Mouse (Mus musculus): ENCODE results near the gene Nup210l.

Nup210l gene

GRCm38 (mm10) chr3:90083698-90084324, 20.1 kb upstream of the Nup210l start:
- Histone ChIP-seq H3K4me3 (replicated peaks; ENCODE audit: low read length) (peak overlapping the region; percentile 96), H3K9me3 (ENCODE audit: low read length) (no peaks in the 10 kb centered on the region), H3K36me3 (ENCODE audit: insufficient read depth, low read length) (peaks cover 78% of the 10 kb centered on the region), H3K27me3 (ENCODE audit: insufficient read depth, low read length) (no peaks in the 10 kb centered on the region), H3K4me1 (replicated peaks; ENCODE audit: low read depth, low read length) (peaks cover 83% of the 10 kb centered on the region)
- TF ChIP-seq CTCF (conservative IDR thresholded peaks at IDR 0.05; ENCODE audit: low read length) (no peak), NANOG (IDR thresholded peaks at IDR 0.05; ENCODE audit: borderline replicate concordance, low read length) (no peak), POU5F1 (IDR thresholded peaks at IDR 0.05; ENCODE audit: borderline replicate concordance, low read length) (no peak)

- TF ChIP-seq NANOG (IDR thresholded peaks at IDR 0.05; ENCODE audit: borderline replicate concordance, low read length) (no peak), CTCF (conservative IDR thresholded peaks at IDR 0.05; ENCODE audit: low read length) (no peak), POU5F1 (IDR thresholded peaks at IDR 0.05; ENCODE audit: borderline replicate concordance, low read length) (no peak)
Measured at GRCm38 (mm10) chr3:90084790-90085189, 19.1 kb upstream of the Nup210l start.

GRCm38 (mm10) chr3:90085281-90085680, 18.7 kb upstream of the Nup210l start:
- TF ChIP-seq POU5F1 (IDR thresholded peaks at IDR 0.05; ENCODE audit: borderline replicate concordance, low read length) (no peak), NANOG (IDR thresholded peaks at IDR 0.05; ENCODE audit: borderline replicate concordance, low read length) (no peak), CTCF (conservative IDR thresholded peaks at IDR 0.05; ENCODE audit: low read length) (no peak)
- H3K4me3 ChIP-seq (replicated peaks; ENCODE audit: low read length), result peak overlapping the region; percentile 96; the same call in 1 of the 2 replicates
- peaks cover 92% of the 10 kb centered on the region for H3K36me3 ChIP-seq (ENCODE audit: insufficient read depth, low read length)
- no peaks in the 10 kb centered on the region for H3K9me3 ChIP-seq (ENCODE audit: low read length)
- no peaks in the 10 kb centered on the region for H3K27me3 ChIP-seq (ENCODE audit: insufficient read depth, low read length)
- peaks cover 93% of the 10 kb centered on the region for H3K4me1 ChIP-seq (replicated peaks; ENCODE audit: low read depth, low read length)

More at GRCm38 (mm10) chr3:90084790-90085189, 19.1 kb upstream of the Nup210l start:
- Histone ChIP-seq H3K9me3 (ENCODE audit: low read length) (no peaks in the 10 kb centered on the region), H3K4me3 (replicated peaks; ENCODE audit: low read length) (peak overlapping the region; percentile 96; the same call in 1 of the 2 replicates), H3K36me3 (ENCODE audit: insufficient read depth, low read length) (peaks cover 88% of the 10 kb centered on the region), H3K4me1 (replicated peaks; ENCODE audit: low read depth, low read length) (peaks cover 88% of the 10 kb centered on the region), H3K27me3 (ENCODE audit: insufficient read depth, low read length) (no peaks in the 10 kb centered on the region)

GRCm38 (mm10) chr3:90086068-90086467, 17.9 kb upstream of the Nup210l start:
- TF ChIP-seq CTCF (conservative IDR thresholded peaks at IDR 0.05; ENCODE audit: low read length) (no peak), NANOG (IDR thresholded peaks at IDR 0.05; ENCODE audit: borderline replicate concordance, low read length) (no peak), POU5F1 (IDR thresholded peaks at IDR 0.05; ENCODE audit: borderline replicate concordance, low read length) (no peak)
- H3K36me3 ChIP-seq (ENCODE audit: insufficient read depth, low read length), result peaks cover 99% of the 10 kb centered on the region
- H3K9me3 ChIP-seq (ENCODE audit: low read length), result no peaks in the 10 kb centered on the region
- peak overlapping the region; percentile 96; the same call in 1 of the 2 replicates for H3K4me3 ChIP-seq (replicated peaks; ENCODE audit: low read length)
- H3K4me1 ChIP-seq (replicated peaks; ENCODE audit: low read depth, low read length), result peaks cover 99% of the 10 kb centered on the region
- H3K27me3 ChIP-seq (ENCODE audit: insufficient read depth, low read length), result no peaks in the 10 kb centered on the region

- Histone ChIP-seq H3K27me3 (ENCODE audit: insufficient read depth, low read length) (no peaks in the 10 kb centered on the region), H3K36me3 (ENCODE audit: insufficient read depth, low read length) (peaks cover 100% of the 10 kb centered on the region), H3K4me1 (replicated peaks; ENCODE audit: low read depth, low read length) (peaks cover 97% of the 10 kb centered on the region), H3K4me3 (replicated peaks; ENCODE audit: low read length) (no peak overlapping the region), H3K9me3 (ENCODE audit: low read length) (no peaks in the 10 kb centered on the region)
- TF ChIP-seq CTCF (conservative IDR thresholded peaks at IDR 0.05; ENCODE audit: low read length), result no peak
- no peak for TF ChIP-seq POU5F1 (IDR thresholded peaks at IDR 0.05; ENCODE audit: borderline replicate concordance, low read length)
- no peak for TF ChIP-seq NANOG (IDR thresholded peaks at IDR 0.05; ENCODE audit: borderline replicate concordance, low read length)
Measured at GRCm38 (mm10) chr3:90088617-90089016, 15.3 kb upstream of the Nup210l start.

- no peak for TF ChIP-seq CTCF (conservative IDR thresholded peaks at IDR 0.05; ENCODE audit: low read length)
- no peak for TF ChIP-seq POU5F1 (IDR thresholded peaks at IDR 0.05; ENCODE audit: borderline replicate concordance, low read length)
- TF ChIP-seq NANOG (IDR thresholded peaks at IDR 0.05; ENCODE audit: borderline replicate concordance, low read length), result no peak
- H3K9me3 ChIP-seq (ENCODE audit: low read length), result no peaks in the 10 kb centered on the region
- H3K4me1 ChIP-seq (replicated peaks; ENCODE audit: low read depth, low read length), result peaks cover 95% of the 10 kb centered on the region
- H3K4me3 ChIP-seq (replicated peaks; ENCODE audit: low read length), result no peak overlapping the region
- peaks cover 100% of the 10 kb centered on the region for H3K36me3 ChIP-seq (ENCODE audit: insufficient read depth, low read length)
- H3K27me3 ChIP-seq (ENCODE audit: insufficient read depth, low read length), result no peaks in the 10 kb centered on the region
Measured at GRCm38 (mm10) chr3:90090892-90091291, 13.0 kb upstream of the Nup210l start.

GRCm38 (mm10) chr3:90094453-90094852, 9.5 kb upstream of the Nup210l start:
- H3K9me3 ChIP-seq (ENCODE audit: low read length), result no peaks in the 10 kb centered on the region
- peaks cover 100% of the 10 kb centered on the region for H3K36me3 ChIP-seq (ENCODE audit: insufficient read depth, low read length)
- peaks cover 89% of the 10 kb centered on the region for H3K4me1 ChIP-seq (replicated peaks; ENCODE audit: low read depth, low read length)
- TF ChIP-seq NANOG (IDR thresholded peaks at IDR 0.05; ENCODE audit: borderline replicate concordance, low read length) (no peak), CTCF (conservative IDR thresholded peaks at IDR 0.05; ENCODE audit: low read length) (no peak), POU5F1 (IDR thresholded peaks at IDR 0.05; ENCODE audit: borderline replicate concordance, low read length) (no peak)
- H3K27me3 ChIP-seq (ENCODE audit: insufficient read depth, low read length), result no peaks in the 10 kb centered on the region
- no peak overlapping the region for H3K4me3 ChIP-seq (replicated peaks; ENCODE audit: low read length)

GRCm38 (mm10) chr3:90097928-90098327, 6.0 kb upstream of the Nup210l start:
- H3K4me3 ChIP-seq (replicated peaks; ENCODE audit: low read length), result 0 out of 2 replicates have a peak overlapping the region, but pooled peaks have one; percentile 14
- peaks cover 95% of the 10 kb centered on the region for H3K36me3 ChIP-seq (ENCODE audit: insufficient read depth, low read length)
- TF ChIP-seq NANOG (IDR thresholded peaks at IDR 0.05; ENCODE audit: borderline replicate concordance, low read length) (no peak), CTCF (conservative IDR thresholded peaks at IDR 0.05; ENCODE audit: low read length) (no peak), POU5F1 (IDR thresholded peaks at IDR 0.05; ENCODE audit: borderline replicate concordance, low read length) (no peak)
- no peaks in the 10 kb centered on the region for H3K9me3 ChIP-seq (ENCODE audit: low read length)
- H3K27me3 ChIP-seq (ENCODE audit: insufficient read depth, low read length), result no peaks in the 10 kb centered on the region
- H3K4me1 ChIP-seq (replicated peaks; ENCODE audit: low read depth, low read length), result peaks cover 83% of the 10 kb centered on the region

Data from E14TG2a.4 (cell line).